Mouse (Mus musculus): ENCODE results near the gene Adarb1.

DNA sequence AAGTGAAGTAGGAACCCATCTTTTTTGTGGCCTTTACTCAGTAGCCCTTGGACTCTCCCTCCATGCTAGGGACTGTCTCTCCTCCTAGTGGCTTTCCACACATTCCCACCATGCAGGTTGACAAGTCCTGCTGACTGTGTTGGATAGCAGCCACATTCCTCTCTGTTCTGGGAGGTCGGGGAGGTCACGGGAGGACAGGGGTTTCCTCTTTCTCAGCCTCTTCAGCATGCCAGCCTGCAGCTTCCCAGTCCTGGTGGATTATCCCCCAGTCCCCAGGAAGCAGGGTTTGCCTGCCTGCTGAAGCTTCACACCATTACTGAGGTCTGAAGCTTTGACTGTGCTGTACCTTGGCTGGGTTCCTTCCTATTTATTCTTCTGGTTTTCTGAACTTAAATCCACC lies 29.7 kb upstream of the Adarb1 start:
- TF ChIP-seq CTCF (IDR thresholded peaks at IDR 0.05; ENCODE audit: low read depth) (no peak), EP300 (IDR thresholded peaks at IDR 0.05; ENCODE audit: low read depth) (no peak)

Data from liver, embryonic 14.5 days (tissue).